Mouse (Mus musculus) mature B cell (primary cell): ENCODE measurements around the gene Snx8.
"Not testable (repeated sequence)": the region's sequence is repeated elsewhere in the genome, so short reads cannot be mapped to it uniquely, and the experiment has no call there.

Experiments used
- in situ Hi-C: fragments of 300-500 bp; cut with MboI; formaldehyde crosslinking; loops from 2 replicates; pipeline ENCODE4 v1.14.3; 2019

Snx8 gene

GRCm38 (mm10) chr5:140387236-140387635, 1.8 kb downstream of the Snx8 start:
- in situ Hi-C loops = no loop called here

DNA sequence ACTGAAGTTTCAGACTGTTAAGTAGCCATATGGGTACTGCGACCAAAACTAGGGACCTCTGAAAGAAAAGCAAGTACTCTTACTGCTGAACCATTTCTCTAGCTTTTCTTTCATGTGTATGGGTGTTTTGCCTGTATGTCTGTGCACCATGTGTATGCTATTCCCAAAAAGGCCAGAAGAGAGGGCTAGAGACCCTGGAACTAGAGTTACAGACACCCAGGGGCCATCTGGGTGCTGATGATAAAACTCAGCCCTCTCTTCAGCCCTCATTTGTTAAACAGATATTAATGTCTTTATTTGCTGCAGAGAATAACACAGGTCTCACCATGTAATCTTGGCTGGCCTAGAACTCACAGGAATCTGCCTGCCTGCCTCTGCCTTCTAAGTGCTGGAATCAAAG, 4.6 kb downstream of the Snx8 start:
- in situ Hi-C loops = no loop called here

- in situ Hi-C loops = no loop called here
These were observed 5.5 kb downstream of the Snx8 start for GRCm38 (mm10) chr5:140383559-140383958.

DNA sequence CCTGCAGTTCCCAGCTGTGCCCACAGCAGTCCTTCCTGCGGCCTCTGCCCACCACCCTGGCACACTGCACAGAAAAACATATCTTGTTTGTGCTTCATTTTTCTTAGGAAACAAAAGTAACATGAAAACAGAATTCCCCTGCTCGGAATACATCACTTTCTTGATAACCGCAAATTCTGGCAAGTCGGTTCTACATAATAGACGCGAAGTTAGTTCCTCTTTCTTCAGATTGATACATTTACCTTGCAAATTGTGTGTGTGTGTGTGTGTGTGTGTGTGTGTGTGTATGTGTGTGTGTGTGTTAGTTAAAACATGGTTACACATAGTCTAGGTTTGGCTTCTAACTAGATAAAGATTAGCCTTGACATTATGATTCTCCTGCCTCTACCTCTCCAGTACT, 6.4 kb downstream of the Snx8 start:
- in situ Hi-C loops = no loop called here

DNA sequence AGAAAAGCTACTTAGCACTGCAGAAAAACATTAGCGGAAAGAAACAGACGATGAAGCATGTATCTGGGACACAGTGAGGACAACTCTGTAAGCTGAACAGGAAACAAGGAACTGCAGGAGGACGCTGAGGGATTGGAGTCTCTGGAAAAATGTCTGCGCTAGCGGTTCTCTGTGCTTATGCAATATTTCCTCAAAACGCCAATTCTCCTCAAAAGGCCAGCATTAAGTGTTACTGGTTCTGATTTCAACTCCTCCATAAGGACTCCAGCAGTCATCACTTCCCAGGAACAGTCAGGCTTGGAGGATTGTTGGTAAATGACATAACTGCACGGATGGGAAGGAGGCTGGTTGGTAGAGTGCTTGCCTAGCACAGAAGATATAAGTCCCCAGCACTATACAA, 7.9 kb downstream of the Snx8 start:
- in situ Hi-C loops = no loop called here

GRCm38 (mm10) chr5:140379299-140379698, 9.8 kb downstream of the Snx8 start:
- in situ Hi-C loops = no loop called here

- in situ Hi-C loops = no loop called here
These were observed 10.8 kb downstream of the Snx8 start for GRCm38 (mm10) chr5:140378121-140378853.

GRCm38 (mm10) chr5:140375249-140375829, 13.7 kb downstream of the Snx8 start:
- in situ Hi-C loops = no loop called here

GRCm38 (mm10) chr5:140374226-140374625, 14.8 kb downstream of the Snx8 start:
- in situ Hi-C loops = no loop called here

DNA sequence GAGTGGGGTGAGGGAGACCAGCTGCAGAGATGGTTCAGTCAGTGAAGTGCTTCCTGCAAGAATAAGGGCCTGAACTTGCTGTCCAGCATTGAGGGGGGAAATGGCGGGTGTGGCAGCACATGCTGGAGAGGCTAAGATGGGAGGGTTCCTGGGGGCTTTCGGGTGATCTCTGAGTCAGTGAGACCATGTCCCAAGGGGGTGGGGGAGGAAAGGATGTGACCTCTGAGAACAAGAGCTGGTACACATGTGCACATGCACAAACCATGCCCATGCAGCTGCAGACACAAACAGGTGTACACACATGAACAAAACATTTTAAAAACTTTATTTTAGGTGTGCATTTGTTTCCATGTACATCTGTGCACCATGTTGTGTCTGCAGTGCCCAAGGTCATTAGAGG, 15.4 kb downstream of the Snx8 start:
- in situ Hi-C loops = no loop called here

GRCm38 (mm10) chr5:140371671-140372070, 17.4 kb downstream of the Snx8 start:
- in situ Hi-C loops = no loop called here

DNA sequence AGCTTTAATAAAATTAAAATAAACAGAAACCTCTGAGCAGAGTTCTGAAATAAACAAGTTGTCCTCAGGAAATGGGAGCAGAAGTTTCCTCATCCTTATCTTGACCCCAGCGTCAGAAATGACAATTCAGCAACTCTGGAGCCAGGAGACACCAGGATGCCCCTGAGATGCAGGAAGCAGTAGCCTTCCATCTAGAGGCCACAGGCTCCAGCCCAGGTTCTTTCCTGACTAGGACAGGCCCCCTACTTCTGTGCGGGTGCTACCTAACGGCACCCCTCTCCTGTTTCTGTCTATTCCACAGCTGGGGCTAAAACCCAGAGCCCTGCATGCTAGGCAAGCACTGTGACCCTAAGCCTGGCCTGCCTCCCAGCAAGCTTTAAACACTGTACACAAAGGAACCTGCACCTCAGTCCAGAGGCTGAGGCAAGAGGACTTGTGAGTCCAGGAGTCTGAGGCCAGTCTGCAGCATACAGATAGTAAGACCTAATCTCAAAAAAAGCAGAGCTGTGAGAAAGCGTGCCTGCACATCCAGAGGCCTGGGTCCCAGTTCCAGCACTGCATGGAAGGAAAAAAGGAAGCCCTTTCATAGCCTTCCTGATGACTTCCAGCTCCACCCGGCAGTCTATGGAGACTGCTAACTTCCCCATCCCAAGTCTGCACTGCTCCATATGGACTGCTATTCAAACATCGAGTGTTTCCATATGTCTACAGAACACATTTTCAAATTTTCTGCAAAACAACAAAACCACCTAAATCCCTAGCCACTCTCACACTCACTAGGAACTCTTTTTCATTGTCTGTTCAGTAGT, 18.4 kb downstream of the Snx8 start:
- in situ Hi-C loops = no loop called here

DNA sequence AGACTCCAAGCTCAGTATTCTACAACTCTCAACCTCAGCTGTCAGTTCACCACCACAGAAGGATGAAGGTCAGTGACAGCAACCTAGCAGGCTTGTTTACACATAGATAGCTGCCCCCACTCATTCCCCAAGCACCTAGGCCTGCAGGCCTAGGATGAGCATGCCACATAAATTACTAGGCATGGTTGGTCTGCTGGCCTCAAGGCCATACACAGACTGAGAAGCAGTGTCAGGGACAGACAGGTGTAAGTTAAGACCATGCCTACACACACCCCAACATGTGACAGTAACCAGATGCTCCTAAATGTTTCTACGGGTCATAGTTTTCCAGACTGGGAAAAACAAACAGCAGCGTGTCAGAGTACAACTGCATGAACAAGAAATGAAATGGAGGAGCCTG, 19.6 kb downstream of the Snx8 start:
- in situ Hi-C loops = no loop called here

DNA sequence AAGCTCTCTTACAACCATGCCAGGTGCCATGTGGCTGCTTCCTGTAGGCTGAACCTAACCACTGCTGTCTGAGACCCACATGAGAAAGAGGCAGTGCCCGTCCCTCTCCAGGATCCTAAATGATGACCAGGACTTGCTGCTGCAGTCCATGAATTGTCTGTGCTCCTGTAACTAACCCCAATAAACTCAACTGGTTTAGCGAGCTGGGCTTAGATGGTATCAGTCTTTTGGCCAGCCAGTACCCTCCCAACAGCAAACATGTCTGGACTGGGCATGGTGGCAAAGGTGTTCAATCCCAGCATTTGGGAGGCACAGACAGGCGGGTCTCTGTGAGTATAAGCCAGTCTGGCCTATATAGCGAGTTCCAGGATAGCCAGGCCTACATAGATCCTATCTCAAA, 20.1 kb downstream of the Snx8 start:
- in situ Hi-C loops = no loop called here

GRCm38 (mm10) chr5:140368126-140368525, 20.9 kb downstream of the Snx8 start:
- in situ Hi-C loops = not testable (repeated sequence)

GRCm38 (mm10) chr5:140364415-140364814, 24.6 kb downstream of the Snx8 start:
- in situ Hi-C loops = no loop called here

DNA sequence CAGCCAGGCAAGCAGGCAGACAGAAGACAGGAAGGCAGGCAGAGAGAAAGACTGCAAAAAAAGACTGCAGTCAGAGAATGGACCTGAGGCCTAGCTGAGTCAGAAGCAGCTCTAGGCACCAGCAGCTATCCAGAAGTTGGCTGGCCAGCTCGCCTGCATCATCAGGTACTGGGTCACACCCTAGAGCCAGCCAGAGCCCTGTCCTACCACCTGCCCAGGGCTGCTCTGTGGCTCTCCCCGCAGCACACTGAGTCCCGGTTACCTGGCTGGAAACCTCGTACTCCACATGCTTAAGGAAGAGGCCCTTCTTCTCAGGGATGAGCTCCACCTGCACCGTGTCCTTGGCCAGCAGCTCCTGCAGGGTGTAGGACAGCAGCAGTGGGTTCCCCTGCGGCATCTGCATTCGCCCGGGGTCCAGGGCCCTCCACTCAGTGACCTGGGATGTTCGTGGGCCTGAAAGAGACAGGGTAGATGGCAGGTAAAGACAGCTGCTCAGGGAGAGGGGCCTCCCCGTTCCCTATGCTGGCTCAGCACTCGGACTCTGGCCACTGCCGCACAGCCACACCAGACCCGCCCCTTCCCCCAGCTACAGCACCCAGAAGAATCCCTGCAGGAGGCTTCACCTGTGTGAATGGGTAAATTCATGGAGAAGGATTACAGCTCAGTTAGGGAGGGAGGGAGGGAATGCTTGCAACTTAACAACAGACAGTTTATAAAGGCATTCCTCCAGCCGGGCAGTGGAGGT, 29.0 kb downstream of the Snx8 start:
- in situ Hi-C loops = no loop called here

DNA sequence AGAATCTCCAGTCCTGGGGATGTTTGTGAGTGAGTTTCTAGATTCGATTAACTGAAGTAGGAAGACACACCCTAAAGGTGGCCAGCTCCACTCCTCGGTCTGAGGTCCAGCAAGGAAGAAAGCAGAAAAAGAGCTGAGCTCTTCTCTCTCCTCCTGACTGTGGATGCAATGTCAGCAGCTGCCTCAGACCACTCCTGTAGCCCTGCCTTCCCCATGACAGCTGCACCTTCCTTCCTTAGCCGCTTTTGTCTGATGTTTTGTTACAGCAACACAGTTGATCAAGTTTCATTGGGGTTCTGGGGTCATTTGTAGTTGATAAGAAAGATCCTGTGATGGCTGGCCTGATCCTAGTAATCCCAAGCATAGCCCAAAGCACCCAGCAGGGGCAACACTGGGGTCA, 31.6 kb downstream of the Snx8 start:
- in situ Hi-C loops = no loop called here

DNA sequence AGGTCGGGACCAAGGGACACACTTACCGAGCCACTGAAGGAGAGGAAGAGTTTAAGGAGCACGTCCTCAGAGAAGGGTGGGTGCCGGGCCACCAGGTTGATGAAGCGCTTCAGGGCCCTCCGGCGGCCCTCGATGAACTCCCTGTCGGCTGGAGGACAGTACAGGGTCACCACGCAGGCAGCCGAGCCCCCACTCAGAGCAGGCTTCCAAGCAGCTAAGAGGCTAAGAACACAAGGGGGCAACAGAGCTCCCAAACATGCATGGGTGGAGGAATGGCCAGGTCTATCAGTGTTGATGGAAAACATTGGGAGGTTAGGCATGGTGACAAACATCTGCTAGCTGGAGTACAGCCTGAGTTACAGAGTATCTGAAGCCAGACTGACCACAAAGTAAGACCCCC, 33.1 kb downstream of the Snx8 start:
- in situ Hi-C loops = no loop called here

- in situ Hi-C loops = no loop called here
These were observed 36.7 kb downstream of the Snx8 start for GRCm38 (mm10) chr5:140352352-140352751.

DNA sequence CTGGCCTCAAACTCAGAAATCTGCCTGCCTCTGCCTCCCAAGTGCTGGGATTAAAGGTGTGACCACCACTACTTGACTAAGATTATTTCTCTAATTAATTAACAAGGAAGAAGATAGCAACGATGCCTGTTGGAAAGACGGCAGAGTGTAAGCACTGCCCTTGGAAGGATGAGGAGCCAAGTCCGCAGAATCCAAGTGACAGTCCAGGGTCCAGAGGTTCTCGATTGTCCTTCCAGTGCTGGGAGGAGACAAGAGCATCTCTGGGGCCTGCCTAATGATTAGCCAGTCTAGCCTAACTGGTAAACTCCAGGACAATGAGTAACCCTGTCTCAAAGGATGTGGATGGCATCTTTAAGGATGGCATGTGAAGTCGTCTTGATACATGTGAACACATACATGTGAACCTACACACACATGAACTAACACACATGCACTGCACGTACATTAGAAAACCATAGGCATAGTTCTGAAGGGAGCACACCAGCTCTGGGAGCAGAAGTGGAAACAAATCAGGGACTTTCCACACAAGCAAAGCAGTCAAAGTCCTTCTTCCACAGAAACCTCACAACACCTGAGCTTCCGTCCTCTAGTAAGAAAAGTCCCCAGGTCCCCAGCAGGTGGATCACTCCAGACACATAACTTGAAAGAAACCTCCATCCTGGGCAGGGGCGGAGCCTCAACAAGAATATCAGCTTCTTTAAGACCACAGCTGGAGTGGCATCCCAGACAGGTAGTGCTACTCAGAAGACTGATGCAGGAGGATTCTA, 38.1 kb downstream of the Snx8 start:
- in situ Hi-C loops = no loop called here

GRCm38 (mm10) chr5:140349882-140350281, 39.2 kb downstream of the Snx8 start:
- in situ Hi-C loops = no loop called here
